Mouse (Mus musculus) liver, embryonic 16.5 days (tissue): Measurements from ENCODE around the gene Gm30083. TPM values are rescaled to one million over a fixed set of nuclear protein-coding genes. Genes with fewer than 3 reads are reported as not detected.

ENCODE experiments used
- ATAC-seq: fragments of 200-750 bp; cut with Nextera tagmentation; 2 replicates; pipeline ENCODE4 v1.8.0; 2017; ENCODE audit warnings: low read depth, mild to moderate bottlenecking, moderate number of reproducible peaks, moderate library complexity
- H3K27ac ChIP-seq: fragments of 300-500 bp; sonication (generic); 2 replicates; pipeline ENCODE4 v1.5.1; 2014; ENCODE audit warnings: mild to moderate bottlenecking, low read length
- H3K27me3 ChIP-seq: fragments of 300-500 bp; sonication (generic); 2 replicates; pipeline ENCODE4 v1.6.1; 2014; ENCODE audit warnings: low read depth, low read length, mixed read lengths; ENCODE audit not compliant: control insufficient read depth, insufficient read depth
- H3K36me3 ChIP-seq: fragments of 300-500 bp; sonication (generic); 2 replicates; pipeline ENCODE4 v1.6.1; 2014; ENCODE audit warnings: mild to moderate bottlenecking; ENCODE audit not compliant: control insufficient read depth, insufficient read depth
- H3K4me1 ChIP-seq: fragments of 300-500 bp; sonication (generic); 2 replicates; pipeline ENCODE4 v1.6.1; 2014; ENCODE audit warnings: low read depth, low read length, mixed read lengths; ENCODE audit not compliant: control insufficient read depth
- H3K4me2 ChIP-seq: fragments of 300-500 bp; sonication (generic); 2 replicates; pipeline ENCODE4 v1.6.1; 2014; ENCODE audit warnings: low read depth, low read length, mixed read lengths
- H3K4me3 ChIP-seq: fragments of 300-500 bp; sonication (generic); 2 replicates; pipeline ENCODE4 v1.5.1; 2014; ENCODE audit warnings: low read depth, mild to moderate bottlenecking, low read length
- H3K9ac ChIP-seq: fragments of 300-500 bp; sonication (generic); 2 replicates; pipeline ENCODE4 v1.6.1; 2014; ENCODE audit warnings: low read depth, low read length
- H3K9me3 ChIP-seq: fragments of 300-500 bp; sonication (generic); replicated peaks from 2 replicates; pipeline ENCODE4 v1.6.1; 2016; ENCODE audit warnings: low read length; ENCODE audit not compliant: control insufficient read depth
- WGBS: fragments of 180-500 bp; shearing (Covaris S2); extraction: QIAGEN DNeasy Blood & Tissue Kit; methylation state at CpG from one replicate; pipeline ENCODE4 v1.1.7; 2014; ENCODE audit not compliant: insufficient replicate concordance; 5-methylcytosine and 5-hydroxymethylcytosine counted together
- polyA plus RNA-seq: library from polyadenylated mRNA; unstranded; fragments of >200 nt; fragmentation: Nextera tagmentation; extraction: Ambion mirVana; gene quantifications from 2 replicates; pipeline ENCODE4 v1.2.1, GENCODE M21; 2015

Gm30083 gene
- polyA plus RNA-seq, 1 experiment from 2014 or later = not detected

GRCm38 (mm10) chr14:33977748-33978147, 37.2 kb downstream of the Gm30083 start:
- Histone ChIP-seq H3K4me1 (no peaks in the 10 kb centered on the region), H3K36me3 (no peaks in the 10 kb centered on the region), H3K27ac (no peak overlapping the region), H3K27me3 (peaks cover 10% of the 10 kb centered on the region), H3K4me2 (no peak overlapping the region), H3K4me3 (no peak overlapping the region), H3K9ac (no peak overlapping the region), H3K9me3 (no peaks in the 10 kb centered on the region)
- WGBS = 47% methylated on average over 7 of the region's 7 CpGs
- ATAC-seq = no peak

- Histone ChIP-seq H3K4me2 (no peak overlapping the region), H3K9ac (no peak overlapping the region), H3K36me3 (no peaks in the 10 kb centered on the region), H3K9me3 (no peaks in the 10 kb centered on the region), H3K4me1 (no peaks in the 10 kb centered on the region), H3K27me3 (peaks cover 10% of the 10 kb centered on the region), H3K4me3 (no peak overlapping the region), H3K27ac (no peak overlapping the region)
- 55% methylated on average over 5 of the region's 5 CpGs for WGBS
- ATAC-seq = no peak
Observed at GRCm38 (mm10) chr14:33974752-33975151, 40.2 kb downstream of the Gm30083 start.

GRCm38 (mm10) chr14:33972679-33973078, 42.3 kb downstream of the Gm30083 start:
- ATAC-seq = no peak
- Histone ChIP-seq H3K27me3 (no peaks in the 10 kb centered on the region; the same call in 1 of the 2 replicates), H3K9ac (no peak overlapping the region), H3K4me3 (no peak overlapping the region), H3K36me3 (no peaks in the 10 kb centered on the region), H3K4me2 (no peak overlapping the region), H3K27ac (no peak overlapping the region), H3K4me1 (no peaks in the 10 kb centered on the region), H3K9me3 (no peaks in the 10 kb centered on the region)
- WGBS = 46% methylated on average over 7 of the region's 7 CpGs

- no peak for ATAC-seq
- no peak overlapping the region for H3K27ac ChIP-seq
- H3K4me3 ChIP-seq = no peak overlapping the region
- H3K9ac ChIP-seq = no peak overlapping the region
- no peaks in the 10 kb centered on the region for H3K4me1 ChIP-seq
- 63% methylated on average over 7 of the region's 7 CpGs for WGBS
- H3K36me3 ChIP-seq = no peaks in the 10 kb centered on the region
- no peaks in the 10 kb centered on the region for H3K27me3 ChIP-seq
- no peak overlapping the region for H3K4me2 ChIP-seq
- H3K9me3 ChIP-seq = no peaks in the 10 kb centered on the region
Observed at GRCm38 (mm10) chr14:33965675-33966074, 49.3 kb downstream of the Gm30083 start.

- no peaks in the 10 kb centered on the region for H3K36me3 ChIP-seq
- H3K9me3 ChIP-seq = no peaks in the 10 kb centered on the region
- no peaks in the 10 kb centered on the region for H3K27me3 ChIP-seq
- H3K4me1 ChIP-seq = no peaks in the 10 kb centered on the region
- H3K4me2 ChIP-seq = no peak overlapping the region
- H3K27ac ChIP-seq = no peak overlapping the region
- ATAC-seq = no peak
- H3K4me3 ChIP-seq = no peak overlapping the region
- H3K9ac ChIP-seq = no peak overlapping the region
- 11% methylated on average over 9 of the region's 9 CpGs for WGBS
Observed at GRCm38 (mm10) chr14:33959341-33959740, 55.6 kb downstream of the Gm30083 start.

GRCm38 (mm10) chr14:33958841-33959240, 56.1 kb downstream of the Gm30083 start:
- Histone ChIP-seq H3K9me3 (no peaks in the 10 kb centered on the region), H3K9ac (no peak overlapping the region), H3K4me2 (no peak overlapping the region), H3K27ac (no peak overlapping the region), H3K4me3 (no peak overlapping the region), H3K36me3 (no peaks in the 10 kb centered on the region), H3K27me3 (no peaks in the 10 kb centered on the region), H3K4me1 (no peaks in the 10 kb centered on the region)
- no peak for ATAC-seq
- 42% methylated on average over 3 of the region's 3 CpGs for WGBS

GRCm38 (mm10) chr14:33958186-33958585, 56.8 kb downstream of the Gm30083 start:
- no peak for ATAC-seq
- Histone ChIP-seq H3K9me3 (no peaks in the 10 kb centered on the region), H3K9ac (no peak overlapping the region), H3K27me3 (no peaks in the 10 kb centered on the region), H3K4me1 (no peaks in the 10 kb centered on the region), H3K4me2 (no peak overlapping the region), H3K4me3 (no peak overlapping the region), H3K27ac (no peak overlapping the region), H3K36me3 (no peaks in the 10 kb centered on the region)
- 68% methylated on average over 4 of the region's 4 CpGs for WGBS

- ATAC-seq = no peak
- H3K4me2 ChIP-seq = no peak overlapping the region
- no peak overlapping the region for H3K9ac ChIP-seq
- H3K36me3 ChIP-seq = no peaks in the 10 kb centered on the region
- no peaks in the 10 kb centered on the region for H3K9me3 ChIP-seq
- H3K27ac ChIP-seq = no peak overlapping the region
- no peaks in the 10 kb centered on the region for H3K4me1 ChIP-seq
- no peak overlapping the region for H3K4me3 ChIP-seq
- no peaks in the 10 kb centered on the region for H3K27me3 ChIP-seq
- 59% methylated on average over 13 of the region's 13 CpGs for WGBS
Observed at GRCm38 (mm10) chr14:33956055-33956454, 58.9 kb downstream of the Gm30083 start.

GRCm38 (mm10) chr14:33953761-33954160, 61.2 kb downstream of the Gm30083 start, which contains the start of gene Rbp3:
TSS of gene Rbp3 (plus strand) at chr14:33954003.
- Histone ChIP-seq H3K27me3 (no peaks in the 10 kb centered on the region), H3K27ac (no peak within 1 kb of the TSS), H3K9me3 (no peaks in the 10 kb centered on the region), H3K4me2 (no peak within 1 kb of the TSS), H3K4me1 (no peaks in the 10 kb centered on the region), H3K4me3 (no peak within 1 kb of the TSS), H3K36me3 (no peaks in the 10 kb centered on the region), H3K9ac (no peak within 1 kb of the TSS)
- WGBS = 70% methylated on average over 5 of the region's 5 CpGs
- no peak for ATAC-seq
